Mouse (Mus musculus) right cerebral cortex, adult 2 months (tissue): Measurements from ENCODE around the gene Fam210b.

Experiments used
- DNase-seq, 2 experiments: peaks; one replicate each; pipeline ENCODE4 v3.0.0; 2021 to 2022; ENCODE audit warnings: low spot score in 2 of 2

The Fam210b gene

GRCm38 (mm10) chr2:172404239-172404638, 58.9 kb downstream of the Fam210b start:
- no peak for DNase-seq

GRCm38 (mm10) chr2:172405011-172405410, 59.6 kb downstream of the Fam210b start:
- DNase-seq: no peak
